Mouse (Mus musculus) urinary bladder, postnatal 0 days (tissue): ENCODE data around the gene Zfp668. TPM values are rescaled to one million over a fixed set of nuclear protein-coding genes. Genes with fewer than 3 reads are reported as not detected.

Experiments
- polyA plus RNA-seq: library from polyadenylated mRNA; unstranded; fragments of >200 nt; fragmentation: Nextera tagmentation; extraction: Ambion mirVana; gene quantifications from 2 replicates; pipeline ENCODE4 v1.2.1, GENCODE M21; 2015

The Zfp668 gene
- 6.5 and 6.9 TPM in 2 replicates for polyA plus RNA-seq

DNA sequence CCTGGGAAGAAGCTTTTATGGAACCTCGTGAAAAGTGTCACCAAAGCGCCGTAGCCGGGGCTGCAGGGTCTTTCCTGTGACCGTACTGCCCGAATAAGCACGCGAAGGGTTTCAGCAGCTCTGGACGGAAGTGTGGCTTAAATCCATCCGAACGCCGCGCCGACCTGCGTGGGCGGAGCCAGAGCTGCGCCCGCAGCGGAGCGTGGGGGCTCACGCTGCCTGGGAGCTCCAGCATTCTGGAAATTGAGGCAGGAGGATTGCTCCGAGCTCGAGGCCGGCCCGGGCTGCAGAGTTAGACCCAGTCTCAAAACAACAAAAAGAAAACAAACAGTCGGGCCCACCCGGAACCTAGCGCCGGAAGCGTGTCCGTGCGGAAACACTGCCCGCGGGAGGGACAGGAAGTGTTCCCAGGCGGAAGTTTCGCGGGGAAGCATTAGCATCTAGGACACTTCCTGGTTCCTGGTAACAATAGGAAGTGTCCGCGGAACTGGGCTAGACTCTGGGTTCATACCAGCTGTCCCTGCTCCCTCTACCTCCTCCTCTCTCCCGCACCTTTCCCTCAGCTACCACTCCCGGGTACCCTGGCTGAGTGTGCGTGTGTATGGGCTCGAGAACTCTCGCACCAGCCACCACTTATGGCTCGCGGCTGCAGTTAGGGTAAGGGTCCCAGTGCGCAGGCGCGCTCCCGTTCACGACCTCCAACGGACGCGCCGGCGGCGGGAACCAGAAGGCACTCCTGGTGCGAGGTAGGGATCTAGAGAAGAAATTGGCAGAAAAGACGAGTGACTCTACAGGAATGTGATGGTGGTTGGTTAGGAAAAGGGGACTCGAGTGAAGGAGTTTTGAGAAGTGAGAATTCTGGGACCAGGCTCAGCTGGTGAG is at the start of gene Zfp668:
TSS of gene Zfp668 (minus strand) at position 362 of the 882 bp plus-strand sequence.

DNA sequence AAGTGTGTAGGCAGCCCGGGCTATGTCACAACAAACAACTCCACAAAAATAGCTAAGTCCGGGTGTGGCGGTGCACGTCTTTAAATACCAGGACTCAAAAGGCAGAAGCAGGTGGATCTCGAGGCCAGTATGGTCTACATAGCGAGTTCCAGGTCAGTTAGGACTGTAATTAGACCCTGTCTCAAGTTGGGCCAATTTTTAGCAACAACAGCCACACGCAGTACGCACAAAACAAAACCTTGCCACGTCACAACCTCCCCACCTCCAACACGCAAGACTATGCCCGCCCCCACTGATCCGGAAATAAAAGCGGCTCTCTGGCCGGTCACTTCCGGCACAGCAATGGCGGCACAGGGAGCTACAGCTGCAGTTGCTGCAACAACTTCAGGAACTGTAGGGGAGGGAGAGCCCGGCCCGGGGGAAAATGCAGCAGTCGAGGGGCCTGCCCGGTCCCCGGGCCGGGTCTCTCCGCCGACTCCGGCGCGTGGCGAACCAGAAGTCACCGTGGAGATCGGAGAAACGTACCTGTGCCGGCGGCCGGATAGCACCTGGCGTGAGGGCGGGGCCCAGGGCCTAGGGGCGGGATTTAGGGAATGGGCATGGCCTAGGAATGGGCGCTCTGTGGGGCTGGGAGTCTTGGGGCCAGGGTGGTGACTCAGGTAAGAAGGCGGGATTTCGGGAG is 35.7 kb upstream of the Zfp668 start, which contains the start of gene Kat8:
TSS of gene Kat8 (plus strand) at position 327 of the 682 bp plus-strand sequence.

DNA sequence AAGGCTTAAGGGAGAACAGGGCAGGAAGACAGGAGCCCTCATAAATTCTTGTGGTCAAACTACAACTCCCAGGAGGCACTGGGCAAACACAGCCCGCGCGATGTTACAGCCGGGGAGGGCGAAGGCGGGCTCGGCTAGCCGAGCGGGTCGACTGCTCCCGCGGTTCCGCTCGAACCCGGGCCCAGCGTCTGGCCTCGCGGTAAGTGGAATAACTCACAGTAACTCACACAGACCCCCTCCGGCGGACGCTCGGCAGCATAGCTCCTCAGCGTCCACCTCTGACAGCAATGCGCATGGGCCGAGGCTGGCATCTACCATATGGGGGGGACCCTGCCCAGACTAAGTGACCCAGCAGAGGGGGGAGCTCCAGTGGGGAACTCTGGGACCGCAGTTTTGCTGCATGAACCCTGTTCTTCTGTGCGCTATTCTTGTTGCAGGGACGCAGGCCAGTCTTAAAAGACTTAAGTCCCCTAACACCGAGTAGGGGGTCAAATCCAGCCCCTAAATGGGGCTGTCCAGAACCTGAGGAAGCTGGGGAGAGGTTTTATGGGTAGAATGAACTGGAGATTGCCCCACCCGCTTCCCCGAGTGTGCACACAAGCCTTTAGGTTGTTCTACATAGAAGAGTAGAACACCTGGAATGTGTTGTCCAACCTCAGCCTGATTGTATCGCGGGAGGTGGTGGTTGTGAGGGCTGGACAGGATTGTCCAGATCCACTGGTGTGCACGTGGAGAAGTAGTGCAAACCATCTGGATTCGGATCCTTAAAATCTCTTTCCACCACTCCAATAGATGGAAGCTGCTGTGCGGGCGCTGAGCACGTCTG is 27.6 kb upstream of the Zfp668 start, which contains the start of gene Bckdk:
TSS of gene Bckdk (plus strand) at position 112 of the 826 bp plus-strand sequence.

DNA sequence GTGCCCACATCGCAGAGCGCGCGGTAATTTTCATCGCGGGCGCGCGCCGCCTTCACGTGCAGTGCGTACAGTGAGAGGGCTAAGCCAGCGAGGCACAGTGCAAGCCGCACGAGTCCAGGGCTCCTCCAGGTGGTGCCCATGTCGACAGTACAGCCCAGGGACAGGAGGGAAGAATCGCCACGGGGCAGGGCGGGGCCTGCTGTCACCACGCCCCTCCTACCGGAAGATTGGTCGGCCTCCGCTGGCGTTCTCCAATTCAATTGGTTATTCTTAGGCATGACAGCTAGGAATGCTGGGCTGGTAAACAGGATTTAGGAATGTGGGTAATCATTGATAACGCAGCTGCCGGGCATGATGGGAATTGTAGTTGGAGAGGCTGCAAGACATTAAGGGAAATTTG is 18.8 kb upstream of the Zfp668 start, which contains the start of the genes Gm21974 and Vkorc1:
TSS of gene Gm21974 (minus strand) at position 13 of the 400 bp plus-strand sequence.
TSS of gene Vkorc1 (minus strand) at position 176 of the 400 bp plus-strand sequence.

DNA sequence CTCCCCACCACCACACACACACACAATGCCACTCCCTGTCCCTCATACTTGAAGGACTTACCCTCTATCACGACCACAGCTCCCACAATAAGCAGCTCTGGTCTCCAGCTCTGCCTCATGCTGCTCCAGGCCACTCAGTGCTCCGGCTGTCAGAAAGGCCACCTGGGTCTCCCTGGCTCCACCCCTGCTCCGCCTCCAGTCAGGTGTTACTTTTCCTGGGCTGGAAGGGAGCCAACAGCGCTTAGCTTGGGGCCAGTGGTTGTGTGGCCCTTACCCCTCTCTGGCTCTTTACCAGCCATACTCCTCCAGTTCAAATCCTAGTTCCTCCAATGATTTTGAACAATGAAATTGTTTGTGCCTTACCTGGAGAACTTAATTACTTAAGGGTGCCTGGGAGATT is 14.2 kb upstream of the Zfp668 start, which contains the start of gene Prss53:
TSS of gene Prss53 (minus strand) at position 173 of the 400 bp plus-strand sequence.

DNA sequence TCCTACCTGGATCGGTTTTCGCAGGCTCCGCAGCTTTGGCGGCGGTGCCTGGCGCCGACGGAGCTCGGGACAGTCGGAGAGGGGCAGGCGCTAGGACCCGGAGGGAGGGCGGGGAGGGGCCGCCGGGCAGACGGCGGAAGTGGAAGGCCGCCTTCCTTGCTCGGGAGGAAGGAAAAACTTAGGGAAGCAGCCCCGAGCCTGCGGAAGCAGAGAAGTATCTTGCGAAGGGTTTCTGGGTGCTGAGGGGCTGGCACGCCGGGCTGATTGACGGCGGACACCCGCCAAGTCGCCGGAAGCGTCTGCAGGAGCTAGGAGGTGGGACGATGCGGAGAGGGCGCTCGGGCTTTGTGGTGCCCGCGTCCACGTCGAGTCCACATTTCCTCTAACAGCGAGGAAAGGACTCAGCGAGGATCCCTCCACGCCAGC is 574 bp downstream of the Zfp668 start, which contains the start of gene Zfp646:
TSS of gene Zfp646 (plus strand) at position 181 of the 426 bp plus-strand sequence.

DNA sequence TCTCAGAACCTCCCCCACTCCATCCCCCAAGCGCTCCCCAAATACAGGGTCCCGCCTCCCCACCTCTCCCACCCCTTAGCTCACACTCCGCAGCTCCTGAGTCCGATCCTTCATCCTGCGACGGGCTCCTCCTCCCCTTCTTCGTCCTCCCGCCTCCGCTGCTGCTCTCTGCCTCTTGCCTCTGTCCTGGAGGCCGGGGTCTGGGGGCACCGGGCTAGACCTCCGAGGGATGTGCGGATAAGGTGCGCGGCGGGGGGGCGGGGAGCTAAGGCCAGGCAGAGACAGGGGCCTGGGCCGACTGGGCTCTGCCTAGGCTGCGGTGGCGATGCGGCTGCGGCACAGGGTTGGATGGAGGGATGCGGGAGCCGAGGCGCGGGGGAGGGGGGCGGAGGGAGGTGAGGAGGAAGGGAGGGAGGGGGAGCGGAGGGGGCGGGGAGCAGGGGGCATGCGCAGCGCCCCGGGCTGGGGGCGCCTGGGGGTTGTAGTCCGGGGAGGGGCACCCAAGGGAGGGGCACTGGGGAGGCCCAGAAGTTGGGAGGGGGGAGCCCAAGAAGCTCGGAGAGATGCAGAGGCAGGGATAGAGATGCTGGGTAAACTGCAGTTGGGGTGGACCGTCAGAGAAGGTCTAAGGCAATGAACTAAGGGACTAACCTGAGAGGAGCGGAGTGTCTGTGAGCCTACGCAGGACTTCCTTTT is 52.3 kb downstream of the Zfp668 start, which contains the start of the genes Stx4a and Stx1b:
TSS of gene Stx4a (plus strand) at position 119 of the 696 bp plus-strand sequence.
TSS of gene Stx1b (minus strand) at position 374 of the 696 bp plus-strand sequence.

Other genes starting within 250 kb of the Zfp668 start
- 31.0 and 37.4 TPM in 2 replicates for gene Bcl7c, start 167.9 kb downstream of the Zfp668 start, polyA plus RNA-seq
- 5.9 and 6.1 TPM in 2 replicates for gene Ctf1, start 164.1 kb downstream of the Zfp668 start, polyA plus RNA-seq
- 0.12 TPM in 1 of 2 replicates, not detected in the other for gene Ctf2, start 144.7 kb downstream of the Zfp668 start, polyA plus RNA-seq
- 1.1 and 1.4 TPM in 2 replicates for gene Fbxl19, start 132.3 kb downstream of the Zfp668 start, polyA plus RNA-seq
- gene Orai3, start 107.0 kb downstream of the Zfp668 start, polyA plus RNA-seq, result 22.1 and 26.0 TPM in 2 replicates
- 9.4 and 11.0 TPM in 2 replicates for gene Setd1a, start 100.2 kb downstream of the Zfp668 start, polyA plus RNA-seq
- not detected in 2 replicates for gene Gm49388, start 91.2 kb downstream of the Zfp668 start, polyA plus RNA-seq
- 26.7 and 37.8 TPM in 2 replicates for gene Hsd3b7, start 76.2 kb downstream of the Zfp668 start, polyA plus RNA-seq
- gene Stx4a, start 52.5 kb downstream of the Zfp668 start, polyA plus RNA-seq, result 47.2 and 47.9 TPM in 2 replicates
- 0.67 and 1.3 TPM in 2 replicates for gene Stx1b, start 52.3 kb downstream of the Zfp668 start, polyA plus RNA-seq
- 3.5 and 3.8 TPM in 2 replicates for gene Zfp646, start 607 bp downstream of the Zfp668 start, polyA plus RNA-seq
- gene Prss53, start 14.1 kb upstream of the Zfp668 start, polyA plus RNA-seq, result 0.65 and 0.75 TPM in 2 replicates
- not detected in 2 replicates for gene Gm21974, start 18.6 kb upstream of the Zfp668 start, polyA plus RNA-seq
- gene Vkorc1, start 18.8 kb upstream of the Zfp668 start, polyA plus RNA-seq, result 151 and 156 TPM in 2 replicates
- 103 and 107 TPM in 2 replicates for gene Bckdk, start 27.3 kb upstream of the Zfp668 start, polyA plus RNA-seq
- gene Kat8, start 35.7 kb upstream of the Zfp668 start, polyA plus RNA-seq, result 16.2 and 16.4 TPM in 2 replicates
- gene Prss8, start 53.3 kb upstream of the Zfp668 start, polyA plus RNA-seq, result 27.0 and 30.7 TPM in 2 replicates
- gene Prss36, start 69.9 kb upstream of the Zfp668 start, polyA plus RNA-seq, result 7.0 and 8.1 TPM in 2 replicates
- gene Fus, start 90.6 kb upstream of the Zfp668 start, polyA plus RNA-seq, result 172 TPM in 2 replicates
- 74.4 and 124 TPM in 2 replicates for gene Pycard, start 117.0 kb upstream of the Zfp668 start, polyA plus RNA-seq
- 0.10 and 0.20 TPM in 2 replicates for gene Trim72, start 127.1 kb upstream of the Zfp668 start, polyA plus RNA-seq
- gene Itgam, start 185.8 kb upstream of the Zfp668 start, polyA plus RNA-seq, result 5.6 and 33.1 TPM in 2 replicates
- 0.80 TPM in 1 of 2 replicates, not detected in the other for gene Gm49368, start 185.9 kb upstream of the Zfp668 start, polyA plus RNA-seq